Mouse (Mus musculus) heart, postnatal 25 days (tissue): ENCODE measurements around the gene Gm2075. TPM values are rescaled to one million over a fixed set of nuclear protein-coding genes. Genes with fewer than 3 reads are reported as not detected.
"Not testable (repeated sequence)": the region's sequence is repeated elsewhere in the genome, so short reads cannot be mapped to it uniquely, and the experiment has no call there.

Experiments used
- DNase-seq: peaks from one replicate; pipeline ENCODE4 v3.0.0; 2022; ENCODE audit warnings: low spot score
- intact Hi-C: fragments of 180-260 bp; cut with DNase I; formaldehyde crosslinking; loops from one replicate; pipeline ENCODE4 v1.15.1; 2025
- total RNA-seq, 2 experiments: library from RNA; stranded (reverse); gene quantifications; 2 replicates each; pipeline ENCODE4 v1.2.3; 2021

The Gm2075 gene
- total RNA-seq: not detected

GRCm38 (mm10) chr12:88011548-88011947, at the start of gene Gm2075:
Gm2075 (plus strand) TSS chr12:88011848.
- DNase-seq, intact Hi-C loops: not testable (repeated sequence)

- DNase-seq, intact Hi-C loops: not testable (repeated sequence)
Observed at GRCm38 (mm10) chr12:87984000-87984399, 27.6 kb upstream of the Gm2075 start.

- intact Hi-C loops, DNase-seq: not testable (repeated sequence)
Observed at GRCm38 (mm10) chr12:88004118-88004517, 7.5 kb upstream of the Gm2075 start.

- DNase-seq, intact Hi-C loops: not testable (repeated sequence)
Observed at GRCm38 (mm10) chr12:88018671-88019070, 7.0 kb downstream of the Gm2075 start, which contains the start of gene Gm6803. Gm6803 (minus strand) TSS chr12:88018771.

- DNase-seq: not testable (repeated sequence)
Observed at GRCm38 (mm10) chr12:88026704-88027103, 15.1 kb downstream of the Gm2075 start, which contains the start of gene Gm2056. Gm2056 (plus strand) TSS chr12:88027004.

GRCm38 (mm10) chr12:88032250-88032649, 20.6 kb downstream of the Gm2075 start:
- intact Hi-C loops, DNase-seq: not testable (repeated sequence)

More at GRCm38 (mm10) chr12:88026704-88027103, 15.1 kb downstream of the Gm2075 start, which contains the start of gene Gm2056:
- intact Hi-C loops: not testable (repeated sequence)

- DNase-seq, intact Hi-C loops: not testable (repeated sequence)
Observed at GRCm38 (mm10) chr12:88039062-88039461, 27.4 kb downstream of the Gm2075 start.

- intact Hi-C loops, DNase-seq: not testable (repeated sequence)
Observed at GRCm38 (mm10) chr12:88039703-88040102, 28.1 kb downstream of the Gm2075 start.

GRCm38 (mm10) chr12:88045226-88045625, 33.6 kb downstream of the Gm2075 start:
- DNase-seq, intact Hi-C loops: not testable (repeated sequence)

Other genes starting within 250 kb of the Gm2075 start
- gene Gm21319, start 236.1 kb upstream of the Gm2075 start, total RNA-seq: not detected
- not detected for gene Gm21936, start 216.3 kb upstream of the Gm2075 start, total RNA-seq
- not detected for gene BB287469, start 195.3 kb upstream of the Gm2075 start, total RNA-seq
- gene Gm2001, start 169.5 kb upstream of the Gm2075 start, total RNA-seq: not detected
- gene Gm2016, start 137.8 kb upstream of the Gm2075 start, total RNA-seq: not detected
- not detected for gene Gm2022, start 116.5 kb upstream of the Gm2075 start, total RNA-seq
- gene Gm2035, start 92.0 kb upstream of the Gm2075 start, total RNA-seq: not detected
- gene Gm2042, start 57.8 kb upstream of the Gm2075 start, total RNA-seq: not detected
- not detected for gene Gm6803, start 6.9 kb downstream of the Gm2075 start, total RNA-seq
- not detected for gene Gm2056, start 15.2 kb downstream of the Gm2075 start, total RNA-seq
- not detected for gene Gm16368, start 71.8 kb downstream of the Gm2075 start, total RNA-seq
- gene Gm10436, start 170.3 kb downstream of the Gm2075 start, total RNA-seq: not detected
- not detected for gene Gm8332, start 238.3 kb downstream of the Gm2075 start, total RNA-seq